Mouse (Mus musculus) C2C12 (cell line): ENCODE measurements around the gene Tap1. TPM values are rescaled to one million over a fixed set of nuclear protein-coding genes. Genes with fewer than 3 reads are reported as not detected.
A peak's percentile ranks its signal among the peaks of the same experiment; 100 is the strongest.

ENCODE experiments used
- H3K27me3 ChIP-seq: one replicate; pipeline ENCODE4 v1.6.1; 2011; ENCODE audit not compliant: control insufficient read depth, insufficient read depth, insufficient read length
- H3K36me3 ChIP-seq: one replicate; pipeline ENCODE4 v1.6.1; 2011; ENCODE audit not compliant: control insufficient read depth, insufficient read depth
- H3K4me3 ChIP-seq: one replicate; pipeline ENCODE4 v1.5.1; 2011; ENCODE audit warnings: mild to moderate bottlenecking, control low read depth; ENCODE audit not compliant: poor library complexity, insufficient read depth, severe bottlenecking
- H3K79me2 ChIP-seq: one replicate; pipeline ENCODE4 v1.6.1; 2011; ENCODE audit not compliant: control insufficient read depth, insufficient read depth
- H3K79me3 ChIP-seq: one replicate; pipeline ENCODE4 v1.6.1; 2011; ENCODE audit warnings: low read depth, control low read depth
- H3ac ChIP-seq: one replicate; pipeline ENCODE3; 2011; ENCODE audit warnings: low read depth; ENCODE audit not compliant: control insufficient read depth, insufficient read length
- CEBPB ChIP-seq: IDR thresholded peaks from one replicate; pipeline ENCODE4 v1.6.1; 2011; ENCODE audit warnings: low read depth, mild to moderate bottlenecking, control low read depth, moderate library complexity
- CTCF ChIP-seq: IDR thresholded peaks from one replicate; pipeline ENCODE4 v1.5.1; 2011; ENCODE audit not compliant: control insufficient read depth, insufficient read depth, insufficient read length
- FOSL1 ChIP-seq: IDR thresholded peaks from one replicate; pipeline ENCODE4 v1.8.0; 2011; ENCODE audit warnings: mild to moderate bottlenecking, low read length; ENCODE audit not compliant: poor library complexity, insufficient read depth, severe bottlenecking
- MAX ChIP-seq: IDR thresholded peaks from one replicate; pipeline ENCODE4 v1.6.1; 2011; ENCODE audit warnings: mild to moderate bottlenecking, control low read depth
- MYOD1 ChIP-seq: IDR thresholded peaks from one replicate; pipeline ENCODE4 v1.6.1; 2011; ENCODE audit warnings: low read depth; ENCODE audit not compliant: control insufficient read depth, insufficient read length
- MYOG ChIP-seq: IDR thresholded peaks from one replicate; pipeline ENCODE4 v1.6.1; 2011; ENCODE audit not compliant: control insufficient read depth, insufficient read length; ENCODE audit errors: extremely low read depth
- USF1 ChIP-seq: IDR thresholded peaks from one replicate; pipeline ENCODE4 v1.6.1; 2011; ENCODE audit warnings: low read depth, mild to moderate bottlenecking, control low read depth, moderate library complexity
- polyA plus RNA-seq: library from polyadenylated mRNA; unstranded; fragments of >200 nt; fragmentation: generic; extraction: Trizol; gene quantifications from one replicate; pipeline ENCODE4 v1.2.1, GENCODE M21; 2012; ENCODE audit warnings: missing spikeins

The Tap1 gene
- polyA plus RNA-seq, 1 experiment = 0.30 TPM

DNA sequence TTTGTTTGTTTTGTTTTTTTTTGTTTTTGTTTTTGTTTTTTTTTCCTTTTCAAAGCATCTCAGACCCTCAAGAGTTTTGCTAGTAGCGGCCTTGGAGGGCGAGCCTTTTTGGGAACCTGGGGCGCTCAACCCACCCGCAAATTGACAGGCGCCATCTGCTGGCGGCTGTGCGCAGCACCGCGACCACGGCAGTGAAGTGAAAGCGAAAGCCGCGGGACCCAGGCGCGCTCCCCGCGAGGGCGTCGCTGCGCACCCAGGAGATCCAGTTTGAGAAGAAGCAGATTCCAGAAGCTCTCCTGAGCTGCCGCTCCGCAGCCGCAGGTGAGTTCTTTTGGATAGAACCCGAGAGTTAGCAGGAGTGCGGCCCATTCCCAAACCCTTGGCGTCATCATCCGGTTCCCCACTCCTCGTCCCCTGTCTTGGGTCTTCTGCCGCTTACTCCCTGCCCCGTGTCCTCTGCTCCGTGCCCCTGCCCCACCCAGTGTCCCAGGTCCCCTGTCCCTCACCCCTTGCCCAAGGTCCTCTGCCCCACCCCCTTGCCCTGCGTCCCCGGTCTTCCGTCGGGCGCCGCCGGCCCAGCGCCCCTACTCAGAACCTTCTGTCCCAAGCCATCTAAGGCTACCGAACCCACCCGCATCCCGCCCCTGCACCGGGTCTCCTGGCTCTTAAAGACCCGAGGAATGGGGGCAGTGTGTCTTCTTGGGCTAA lies 17.1 kb downstream of the Tap1 start:
- Histone ChIP-seq H3K36me3 (no peaks in the 10 kb centered on the region), H3K79me2 (no peaks in the 10 kb centered on the region), H3K4me3 (peak overlapping the region; percentile 45), H3K27me3 (peaks cover 10% of the 10 kb centered on the region), H3ac (peak overlapping the region; percentile 74), H3K79me3 (no peaks in the 10 kb centered on the region)
- TF ChIP-seq USF1 (no peak), CTCF (peak; percentile 93), MYOG (no peak)

DNA sequence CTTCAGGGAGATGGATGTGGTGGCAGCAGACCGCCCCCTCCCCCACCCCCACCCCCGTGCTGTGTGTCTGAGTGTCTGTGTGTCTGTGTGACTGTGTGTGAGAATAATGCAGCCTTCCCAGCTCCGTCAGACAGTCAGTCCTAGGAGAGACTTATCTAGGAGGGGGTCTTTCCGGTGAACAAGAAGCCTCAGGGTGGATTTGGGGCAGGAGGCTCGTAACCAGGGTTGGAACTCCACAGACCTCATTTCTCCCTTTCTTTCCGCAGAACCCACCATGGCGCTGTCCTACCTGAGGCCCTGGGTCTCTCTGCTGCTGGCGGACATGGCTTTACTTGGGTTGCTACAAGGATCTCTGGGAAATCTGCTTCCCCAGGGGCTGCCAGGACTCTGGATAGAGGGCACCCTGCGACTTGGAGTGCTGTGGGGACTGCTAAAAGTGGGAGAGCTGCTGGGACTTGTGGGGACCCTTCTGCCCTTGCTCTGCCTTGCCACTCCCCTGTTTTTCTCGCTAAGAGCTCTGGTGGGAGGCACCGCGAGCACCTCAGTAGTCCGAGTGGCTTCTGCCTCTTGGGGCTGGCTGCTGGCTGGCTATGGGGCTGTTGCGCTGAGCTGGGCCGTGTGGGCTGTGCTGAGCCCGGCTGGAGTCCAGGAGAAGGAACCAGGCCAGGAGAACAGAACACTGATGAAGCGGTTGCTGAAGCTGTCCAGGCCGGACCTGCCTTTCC lies 17.8 kb downstream of the Tap1 start:
- Histone ChIP-seq H3K27me3 (peaks cover 10% of the 10 kb centered on the region), H3K36me3 (no peaks in the 10 kb centered on the region)
- TF ChIP-seq USF1 (no peak), MYOD1 (no peak), MAX (no peak)

DNA sequence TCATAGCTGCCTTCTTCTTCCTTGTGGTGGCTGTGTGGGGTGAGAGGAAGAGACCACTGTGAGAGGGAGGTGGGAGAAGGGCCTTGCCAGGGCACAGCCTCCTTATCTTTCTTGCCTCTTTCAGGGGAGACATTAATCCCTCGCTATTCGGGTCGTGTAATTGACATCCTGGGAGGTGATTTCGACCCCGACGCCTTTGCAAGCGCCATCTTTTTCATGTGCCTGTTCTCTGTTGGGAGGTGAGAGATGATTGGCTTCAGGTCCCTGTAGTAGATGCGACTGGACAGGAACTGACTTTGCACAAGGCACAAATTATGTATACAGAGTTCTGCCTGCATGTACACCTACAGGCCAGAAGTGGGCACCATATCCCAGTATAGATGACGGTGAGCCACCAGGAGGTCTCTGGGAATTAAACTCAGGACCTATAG lies 18.4 kb downstream of the Tap1 start:
- Histone ChIP-seq H3ac (no peak overlapping the region), H3K79me3 (no peaks in the 10 kb centered on the region), H3K27me3 (peaks cover 10% of the 10 kb centered on the region), H3K4me3 (no peak overlapping the region), H3K36me3 (no peaks in the 10 kb centered on the region), H3K79me2 (no peaks in the 10 kb centered on the region)
- TF ChIP-seq CTCF = no peak
- TF ChIP-seq USF1 = no peak
- no peak for TF ChIP-seq MAX
- no peak for TF ChIP-seq MYOG
- no peak for TF ChIP-seq MYOD1
- TF ChIP-seq FOSL1 = no peak

More for the DNA sequence above, 17.8 kb downstream of the Tap1 start:
- no peaks in the 10 kb centered on the region for H3K79me3 ChIP-seq
- H3K79me2 ChIP-seq = no peaks in the 10 kb centered on the region
- no peak overlapping the region for H3ac ChIP-seq
- peak overlapping the region; percentile 45 for H3K4me3 ChIP-seq

DNA sequence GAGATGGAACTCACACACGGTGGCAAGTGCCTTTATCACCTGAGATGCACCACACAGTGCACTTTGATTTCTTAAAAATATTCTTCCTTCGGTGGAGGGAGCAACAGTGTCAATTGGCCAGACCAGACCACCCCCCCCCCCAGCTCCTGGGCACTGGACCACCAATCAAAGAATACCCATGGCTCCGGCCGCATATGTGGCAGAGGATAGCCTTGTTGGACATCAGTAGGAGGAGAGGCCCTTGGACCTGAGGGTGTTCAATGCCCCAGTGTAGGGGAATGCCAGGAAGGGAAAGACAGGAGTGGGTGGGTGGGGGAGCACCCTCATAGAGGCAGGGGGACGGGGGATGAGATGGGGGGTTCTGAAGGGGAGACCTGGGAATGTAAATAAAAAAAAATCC lies 19.4 kb downstream of the Tap1 start:
- no peaks in the 10 kb centered on the region for H3K79me2 ChIP-seq
- peaks cover 10% of the 10 kb centered on the region for H3K27me3 ChIP-seq
- H3K79me3 ChIP-seq = no peaks in the 10 kb centered on the region
- no peaks in the 10 kb centered on the region for H3K36me3 ChIP-seq
- TF ChIP-seq CTCF (no peak), USF1 (no peak), MYOD1 (no peak), CEBPB (no peak), MYOG (no peak), FOSL1 (no peak)
- H3K4me3 ChIP-seq = no peak overlapping the region
- H3ac ChIP-seq = no peak overlapping the region

DNA sequence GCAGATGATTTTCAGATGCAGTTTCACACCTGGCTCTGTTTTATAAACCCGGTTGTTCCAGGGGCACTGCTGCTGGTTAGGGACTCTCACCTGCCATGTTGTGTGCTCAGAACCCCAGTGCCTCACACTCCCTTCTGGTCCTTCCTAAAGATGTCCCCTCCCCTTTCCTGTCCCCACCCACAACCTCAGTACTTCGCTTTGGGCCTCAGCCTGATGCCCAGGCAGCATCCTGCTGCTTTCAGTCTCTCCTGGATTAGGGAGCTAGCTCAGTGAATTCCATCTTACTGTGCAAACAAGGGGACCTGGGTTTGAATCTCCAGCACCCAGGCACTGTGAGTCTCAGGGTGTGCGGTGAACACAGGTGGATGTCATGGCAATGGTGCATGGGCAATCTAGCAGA lies 20.1 kb downstream of the Tap1 start:
- H3K36me3 ChIP-seq = no peaks in the 10 kb centered on the region
- H3ac ChIP-seq = no peak overlapping the region
- H3K4me3 ChIP-seq = no peak overlapping the region
- peaks cover 10% of the 10 kb centered on the region for H3K27me3 ChIP-seq
- H3K79me3 ChIP-seq = no peaks in the 10 kb centered on the region
- no peaks in the 10 kb centered on the region for H3K79me2 ChIP-seq
- TF ChIP-seq USF1 (no peak), CEBPB (no peak), MYOD1 (no peak), MAX (no peak), MYOG (no peak), CTCF (no peak), FOSL1 (no peak)

DNA sequence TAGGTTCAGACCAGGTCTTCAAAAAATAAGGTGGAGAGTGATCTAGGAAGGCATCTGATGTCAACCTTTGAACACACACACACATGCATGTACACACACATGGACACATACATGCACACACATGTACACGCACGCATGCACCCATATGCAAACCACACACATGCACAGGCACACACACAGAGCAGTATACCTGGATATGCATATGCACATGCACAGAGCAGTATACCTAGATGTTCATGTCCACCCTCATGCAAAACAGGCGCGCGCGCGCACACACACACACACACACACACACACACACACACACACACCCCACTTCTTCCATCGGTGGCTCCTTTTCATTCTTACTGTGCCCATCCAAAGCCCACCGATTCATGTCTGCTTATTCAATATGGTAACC lies 20.5 kb downstream of the Tap1 start:
- H3K27me3 ChIP-seq = peaks cover 10% of the 10 kb centered on the region
- no peaks in the 10 kb centered on the region for H3K79me3 ChIP-seq
- TF ChIP-seq MYOD1 (no peak), USF1 (no peak)
- H3K36me3 ChIP-seq = no peaks in the 10 kb centered on the region
- no peak overlapping the region for H3K4me3 ChIP-seq
- no peaks in the 10 kb centered on the region for H3K79me2 ChIP-seq
- no peak overlapping the region for H3ac ChIP-seq
